Mouse (Mus musculus): ENCODE results near the gene Dock2. TPM values are rescaled to one million over a fixed set of nuclear protein-coding genes. Genes with fewer than 3 reads are reported as not detected.

Dock2 gene
- polyA plus RNA-seq, 1 experiment from 2014 or later, result 0.59 TPM

GRCm38 (mm10) chr11:34780786-34781185, 2.9 kb downstream of the Dock2 start:
- H3K36me3 ChIP-seq (replicated peaks), result no peaks in the 10 kb centered on the region
- H3K4me1 ChIP-seq, result 0 out of 2 replicates have a peak, but pooled peaks cover 4% of the 10 kb centered on the region
- no peak overlapping the region for H3K4me3 ChIP-seq
- DNase-seq (ENCODE audit: low spot score), result no peak
- H3K27me3 ChIP-seq (replicated peaks; ENCODE audit: low read depth, poor library complexity, severe bottlenecking), result no peaks in the 10 kb centered on the region
- 84% methylated on average over 2 of the region's 2 CpGs for WGBS
- H3K9me3 ChIP-seq, result no peaks in the 10 kb centered on the region
- no peak overlapping the region for H3K27ac ChIP-seq (replicated peaks)

- 90% methylated on average over 4 of the region's 4 CpGs for WGBS
Observed at GRCm38 (mm10) chr11:34779966-34780365, 3.7 kb downstream of the Dock2 start.

GRCm38 (mm10) chr11:34778351-34778750, 5.3 kb downstream of the Dock2 start:
- 87% methylated on average over 3 of the region's 3 CpGs for WGBS
- DNase-seq (ENCODE audit: low spot score), result no peak

More at GRCm38 (mm10) chr11:34779966-34780365, 3.7 kb downstream of the Dock2 start:
- Histone ChIP-seq H3K9me3 (no peaks in the 10 kb centered on the region), H3K27me3 (replicated peaks; ENCODE audit: low read depth, poor library complexity, severe bottlenecking) (no peaks in the 10 kb centered on the region), H3K27ac (replicated peaks) (no peak overlapping the region), H3K36me3 (replicated peaks) (no peaks in the 10 kb centered on the region), H3K4me1 (0 out of 2 replicates have a peak, but pooled peaks cover 4% of the 10 kb centered on the region), H3K4me3 (no peak overlapping the region)
- DNase-seq (ENCODE audit: low spot score), result no peak

GRCm38 (mm10) chr11:34777529-34777928, 6.2 kb downstream of the Dock2 start:
- Histone ChIP-seq H3K9me3 (no peaks in the 10 kb centered on the region), H3K4me3 (no peak overlapping the region), H3K4me1 (no peaks in the 10 kb centered on the region), H3K27ac (replicated peaks) (no peak overlapping the region), H3K27me3 (replicated peaks; ENCODE audit: low read depth, poor library complexity, severe bottlenecking) (no peaks in the 10 kb centered on the region), H3K36me3 (replicated peaks) (no peaks in the 10 kb centered on the region)
- DNase-seq (ENCODE audit: low spot score), result no peak
- 93% methylated on average over 4 of the region's 4 CpGs for WGBS

More at GRCm38 (mm10) chr11:34778351-34778750, 5.3 kb downstream of the Dock2 start:
- no peaks in the 10 kb centered on the region for H3K9me3 ChIP-seq
- H3K27me3 ChIP-seq (replicated peaks; ENCODE audit: low read depth, poor library complexity, severe bottlenecking), result no peaks in the 10 kb centered on the region
- no peaks in the 10 kb centered on the region for H3K36me3 ChIP-seq (replicated peaks)
- no peak overlapping the region for H3K27ac ChIP-seq (replicated peaks)
- no peaks in the 10 kb centered on the region for H3K4me1 ChIP-seq
- H3K4me3 ChIP-seq, result no peak overlapping the region

DNA sequence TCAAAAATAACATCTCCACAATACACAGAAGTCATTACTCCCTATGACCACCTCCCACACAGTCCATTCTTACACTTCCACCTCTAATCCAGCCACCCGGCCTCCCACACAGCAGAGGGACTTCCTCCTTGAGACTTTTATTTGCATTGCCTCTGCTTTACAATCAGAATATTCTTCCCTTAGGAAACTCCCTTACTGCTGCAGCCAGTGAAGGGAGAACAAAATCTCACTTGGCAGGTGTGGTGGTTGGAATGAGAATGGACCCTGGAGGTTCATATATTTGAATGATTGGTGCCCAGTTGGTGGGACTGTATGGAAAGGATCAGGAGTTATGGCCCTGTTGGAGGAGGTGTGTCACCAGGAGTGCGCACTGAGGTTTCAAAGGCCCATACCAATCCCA, 7.6 kb downstream of the Dock2 start:
- 88% methylated on average over 2 of the region's 2 CpGs for WGBS
- no peaks in the 10 kb centered on the region for H3K9me3 ChIP-seq
- no peaks in the 10 kb centered on the region for H3K27me3 ChIP-seq (replicated peaks; ENCODE audit: low read depth, poor library complexity, severe bottlenecking)
- H3K36me3 ChIP-seq (replicated peaks), result no peaks in the 10 kb centered on the region
- peaks cover 7% of the 10 kb centered on the region for H3K4me1 ChIP-seq
- H3K4me3 ChIP-seq, result no peak overlapping the region
- H3K27ac ChIP-seq (replicated peaks), result no peak overlapping the region
- DNase-seq (ENCODE audit: low spot score), result no peak

- Histone ChIP-seq H3K4me1 (peaks cover 18% of the 10 kb centered on the region), H3K36me3 (replicated peaks) (no peaks in the 10 kb centered on the region), H3K4me3 (no peak overlapping the region), H3K27me3 (replicated peaks; ENCODE audit: low read depth, poor library complexity, severe bottlenecking) (no peaks in the 10 kb centered on the region), H3K27ac (replicated peaks) (no peak overlapping the region), H3K9me3 (no peaks in the 10 kb centered on the region)
- DNase-seq (ENCODE audit: low spot score), result no peak
- 77% methylated on average over 2 of the region's 2 CpGs for WGBS
Observed at GRCm38 (mm10) chr11:34774636-34775035, 9.1 kb downstream of the Dock2 start.

DNA sequence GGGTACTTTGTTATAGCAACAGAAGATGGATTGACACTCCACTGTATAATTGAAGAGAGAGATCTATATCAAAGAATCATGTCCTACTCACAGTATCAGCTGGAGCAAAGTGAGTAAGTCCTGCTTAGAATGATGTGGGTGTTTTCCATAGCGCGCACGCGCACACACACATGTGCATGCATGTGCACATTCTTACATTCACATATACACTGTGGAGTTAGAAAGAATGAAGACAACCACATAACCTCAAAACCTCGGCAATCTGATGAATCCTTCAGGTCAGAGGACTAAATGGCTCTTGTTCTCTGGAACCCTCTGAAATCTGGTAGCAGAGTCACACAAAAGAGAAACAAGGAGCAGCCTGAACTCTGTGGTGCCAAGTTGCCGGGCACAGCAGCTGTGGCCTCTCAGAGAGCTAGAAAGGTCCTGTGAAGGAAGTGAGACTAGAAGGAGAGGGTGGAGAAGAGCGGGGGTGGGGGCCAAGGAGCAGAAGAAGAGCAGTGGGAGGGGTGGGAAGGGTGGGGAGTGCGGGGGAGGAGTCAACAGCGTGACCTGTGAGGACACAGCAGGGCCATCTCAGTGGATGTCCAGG, 10.3 kb downstream of the Dock2 start:
- Histone ChIP-seq H3K27me3 (replicated peaks; ENCODE audit: low read depth, poor library complexity, severe bottlenecking) (no peaks in the 10 kb centered on the region), H3K4me1 (peaks cover 18% of the 10 kb centered on the region), H3K36me3 (replicated peaks) (no peaks in the 10 kb centered on the region), H3K9me3 (no peaks in the 10 kb centered on the region), H3K27ac (replicated peaks) (no peak overlapping the region), H3K4me3 (no peak overlapping the region)
- no peak for DNase-seq (ENCODE audit: low spot score)
- 93% methylated on average over 9 of the region's 9 CpGs for WGBS

GRCm38 (mm10) chr11:34771221-34771986, 12.3 kb downstream of the Dock2 start:
- Histone ChIP-seq H3K36me3 (replicated peaks) (no peaks in the 10 kb centered on the region), H3K4me3 (no peak overlapping the region), H3K4me1 (peaks cover 18% of the 10 kb centered on the region), H3K27me3 (replicated peaks; ENCODE audit: low read depth, poor library complexity, severe bottlenecking) (no peaks in the 10 kb centered on the region), H3K27ac (replicated peaks) (no peak overlapping the region), H3K9me3 (no peaks in the 10 kb centered on the region)
- WGBS, result 52% methylated on average over 12 of the region's 12 CpGs
- peak; percentile 47 for DNase-seq (ENCODE audit: low spot score)

DNA sequence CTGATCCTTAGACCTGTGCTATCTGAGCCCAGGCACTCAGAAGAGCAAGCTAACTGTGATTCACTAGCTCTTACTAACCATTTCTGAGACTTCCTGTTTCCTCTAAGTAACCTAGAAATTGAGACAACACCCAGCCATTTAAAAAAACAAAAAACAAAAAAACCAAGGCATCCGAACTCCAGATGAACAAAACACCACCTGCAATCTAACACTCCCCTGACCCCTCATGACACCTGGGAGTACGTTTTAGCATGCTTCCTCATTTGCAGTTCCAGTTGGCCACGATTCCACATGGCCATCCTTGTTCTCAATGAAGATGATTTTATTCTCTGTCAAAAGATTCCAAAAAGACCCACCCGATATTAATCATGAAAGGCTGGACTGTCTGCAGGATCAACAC, 13.0 kb downstream of the Dock2 start:
- Histone ChIP-seq H3K4me1 (peaks cover 18% of the 10 kb centered on the region), H3K36me3 (replicated peaks) (no peaks in the 10 kb centered on the region), H3K27me3 (replicated peaks; ENCODE audit: low read depth, poor library complexity, severe bottlenecking) (no peaks in the 10 kb centered on the region), H3K4me3 (no peak overlapping the region), H3K9me3 (peaks cover 3% of the 10 kb centered on the region; the same call in 1 of the 2 replicates), H3K27ac (replicated peaks) (no peak overlapping the region)
- WGBS, result 42% methylated on average over 4 of the region's 4 CpGs
- no peak for DNase-seq (ENCODE audit: low spot score)

DNA sequence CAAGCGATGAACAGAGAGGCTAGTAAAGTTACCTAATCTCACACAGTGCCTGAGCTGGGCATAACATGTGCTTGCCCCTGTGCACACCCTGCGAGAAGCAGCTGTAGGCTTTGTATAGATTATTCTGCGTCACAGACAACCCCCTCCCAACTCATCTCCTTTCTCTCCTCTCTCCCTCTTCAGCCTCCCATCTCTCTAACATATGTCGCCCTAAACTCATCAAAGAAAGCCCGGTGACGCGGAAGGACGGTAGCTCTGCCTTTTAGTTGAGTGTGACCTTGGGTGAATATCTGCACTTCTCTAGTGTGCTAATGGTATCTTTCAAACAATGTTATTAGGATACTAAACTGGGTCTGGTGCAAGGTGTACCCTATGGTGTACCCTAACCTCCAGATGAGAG, 13.7 kb downstream of the Dock2 start:
- Histone ChIP-seq H3K9me3 (peaks cover 4% of the 10 kb centered on the region; the same call in 1 of the 2 replicates), H3K27ac (replicated peaks) (no peak overlapping the region), H3K36me3 (replicated peaks) (no peaks in the 10 kb centered on the region), H3K27me3 (replicated peaks; ENCODE audit: low read depth, poor library complexity, severe bottlenecking) (no peaks in the 10 kb centered on the region), H3K4me1 (peaks cover 18% of the 10 kb centered on the region), H3K4me3 (no peak overlapping the region)
- DNase-seq (ENCODE audit: low spot score), result no peak
- WGBS, result 90% methylated on average over 8 of the region's 8 CpGs

- Histone ChIP-seq H3K4me1 (peaks cover 18% of the 10 kb centered on the region), H3K4me3 (no peak overlapping the region), H3K36me3 (replicated peaks) (no peaks in the 10 kb centered on the region), H3K9me3 (peaks cover 4% of the 10 kb centered on the region; the same call in 1 of the 2 replicates), H3K27me3 (replicated peaks; ENCODE audit: low read depth, poor library complexity, severe bottlenecking) (no peaks in the 10 kb centered on the region), H3K27ac (replicated peaks) (0 out of 2 replicates have a peak overlapping the region, but pooled peaks have one; percentile 14)
- 82% methylated on average over 2 of the region's 2 CpGs for WGBS
- DNase-seq (ENCODE audit: low spot score), result no peak
Observed at GRCm38 (mm10) chr11:34769396-34769795, 14.3 kb downstream of the Dock2 start.

DNA sequence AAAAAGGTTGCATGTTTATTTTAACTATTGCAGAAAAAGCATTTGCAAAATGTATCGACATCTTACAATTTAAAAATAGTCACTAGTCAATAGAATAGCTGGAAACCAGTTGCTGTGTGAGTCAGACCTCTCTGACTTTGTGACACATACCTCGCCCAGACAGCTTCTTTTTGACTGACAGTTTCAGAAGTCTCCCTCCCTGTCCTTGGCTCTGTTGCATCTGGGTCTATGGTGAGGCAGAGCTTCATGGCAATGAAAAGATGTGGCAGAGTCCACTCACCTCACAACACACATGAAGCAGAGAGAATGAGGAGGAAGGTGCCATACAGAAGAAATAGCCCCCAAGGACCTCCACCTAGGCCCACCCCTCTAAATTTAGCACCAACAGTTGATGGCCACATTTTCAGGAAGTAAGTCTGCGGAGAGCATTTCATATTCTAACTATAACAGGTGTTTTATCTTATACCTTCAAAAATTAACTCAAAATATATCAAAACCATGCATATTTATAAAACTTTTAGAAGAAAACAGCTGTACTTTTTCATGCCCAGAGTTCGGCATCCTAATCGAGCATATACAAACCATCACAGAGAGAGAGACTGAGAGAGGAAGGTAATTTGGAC, 19.8 kb downstream of the Dock2 start:
- no peak for DNase-seq (ENCODE audit: low spot score)
- H3K4me3 ChIP-seq, result no peak overlapping the region
- H3K9me3 ChIP-seq, result peaks cover 4% of the 10 kb centered on the region; the same call in 1 of the 2 replicates
- H3K27ac ChIP-seq (replicated peaks), result no peak overlapping the region
- no peaks in the 10 kb centered on the region for H3K36me3 ChIP-seq (replicated peaks)
- no peaks in the 10 kb centered on the region for H3K4me1 ChIP-seq
- no peaks in the 10 kb centered on the region for H3K27me3 ChIP-seq (replicated peaks; ENCODE audit: low read depth, poor library complexity, severe bottlenecking)
- 87% methylated on average over 5 of the region's 5 CpGs for WGBS
